Mouse (Mus musculus): Measurements from ENCODE around the gene F830045P16Rik. TPM values are rescaled to one million over a fixed set of nuclear protein-coding genes. Genes with fewer than 3 reads are reported as not detected.

The F830045P16Rik gene
- polyA plus RNA-seq, 1 experiment from 2014 or later: not detected

DNA sequence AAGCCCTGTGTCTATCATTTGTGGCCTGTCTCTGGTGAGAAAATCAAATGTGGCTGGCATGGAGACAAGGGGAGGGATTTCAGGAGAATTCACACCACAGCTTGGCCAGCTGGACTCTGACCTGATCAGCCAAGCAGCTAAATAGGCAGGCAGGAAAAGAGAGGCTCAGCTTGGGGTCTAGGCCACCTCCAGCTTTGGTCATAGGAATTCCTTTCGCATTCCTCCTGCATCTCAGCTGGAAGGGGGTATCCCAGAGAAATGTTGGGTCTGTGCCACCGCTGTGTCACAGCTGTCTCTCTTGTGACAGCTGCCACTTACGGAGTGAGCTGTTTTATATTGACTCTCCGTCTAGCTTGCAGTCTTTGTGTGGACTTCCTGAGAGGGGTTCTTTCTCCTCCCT is 8.0 kb upstream of the F830045P16Rik start:
- Histone ChIP-seq H3K9ac (no peak overlapping the region), H3K4me3 (replicated peaks) (no peak overlapping the region), H3K4me1 (replicated peaks) (no peaks in the 10 kb centered on the region; the same call in none of the 2 replicates), H3K27ac (replicated peaks) (no peak overlapping the region), H3K4me2 (no peak overlapping the region), H3K27me3 (no peaks in the 10 kb centered on the region), H3K9me3 (replicated peaks) (no peaks in the 10 kb centered on the region), H3K36me3 (replicated peaks) (no peaks in the 10 kb centered on the region)
- ATAC-seq (ENCODE audit: insufficient read depth): no peak
- WGBS (ENCODE audit: insufficient replicate concordance): 57% methylated on average over 4 of the region's 4 CpGs

DNA sequence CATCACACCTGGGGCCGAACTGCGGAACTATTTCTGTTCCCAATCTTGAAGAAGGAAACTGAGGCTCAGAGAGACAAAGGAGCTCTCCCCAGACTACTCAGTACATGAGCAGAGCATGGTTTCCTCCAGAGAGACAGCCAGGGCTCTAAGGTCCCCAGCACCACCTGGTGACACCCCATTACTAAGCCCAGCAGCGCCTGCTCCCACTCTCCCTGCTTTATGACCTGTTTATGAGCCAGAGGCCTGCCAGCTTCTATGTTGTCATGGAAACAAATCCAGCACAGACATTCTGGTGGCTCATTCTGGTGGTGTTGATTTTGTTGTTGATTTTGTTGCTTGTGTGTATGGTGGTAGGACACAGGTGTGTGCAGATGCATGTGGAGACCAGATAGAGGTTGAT is 3.6 kb upstream of the F830045P16Rik start:
- Histone ChIP-seq H3K9me3 (replicated peaks) (no peaks in the 10 kb centered on the region), H3K27ac (replicated peaks) (no peak overlapping the region), H3K27me3 (no peaks in the 10 kb centered on the region), H3K36me3 (replicated peaks) (no peaks in the 10 kb centered on the region), H3K4me1 (replicated peaks) (no peaks in the 10 kb centered on the region; the same call in none of the 2 replicates), H3K9ac (no peak overlapping the region), H3K4me2 (no peak overlapping the region), H3K4me3 (replicated peaks) (no peak overlapping the region)
- ATAC-seq (ENCODE audit: insufficient read depth): no peak
- 75% methylated on average over 3 of the region's 3 CpGs for WGBS (ENCODE audit: insufficient replicate concordance)

DNA sequence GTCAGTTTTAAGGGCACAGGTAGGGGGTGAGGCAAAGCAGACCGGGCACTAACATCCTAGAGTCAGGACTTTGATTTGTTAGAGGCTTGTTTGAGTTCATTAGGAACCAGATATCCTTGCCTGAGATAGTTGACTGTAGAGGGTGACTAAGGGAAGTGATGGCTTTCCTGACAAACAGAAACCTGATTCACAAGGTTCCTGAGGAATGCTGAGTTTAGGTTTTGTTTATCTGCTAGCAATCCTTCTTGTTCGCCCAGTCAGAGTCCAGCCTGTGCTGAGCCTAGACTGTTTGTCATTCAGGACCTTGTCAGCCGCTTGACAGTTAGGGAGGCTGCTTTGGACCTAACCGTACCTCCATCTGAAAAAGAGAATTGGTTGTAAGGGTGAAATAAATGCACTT is 2.8 kb upstream of the F830045P16Rik start:
- H3K36me3 ChIP-seq (replicated peaks): no peaks in the 10 kb centered on the region
- no peaks in the 10 kb centered on the region for H3K27me3 ChIP-seq
- H3K9me3 ChIP-seq (replicated peaks): no peaks in the 10 kb centered on the region
- no peak overlapping the region for H3K4me2 ChIP-seq
- H3K9ac ChIP-seq: no peak overlapping the region
- no peaks in the 10 kb centered on the region for H3K4me1 ChIP-seq (replicated peaks)
- WGBS (ENCODE audit: insufficient replicate concordance): 30% methylated on average over 4 of the region's 4 CpGs
- no peak for ATAC-seq (ENCODE audit: insufficient read depth)
- H3K4me3 ChIP-seq (replicated peaks): no peak overlapping the region
- H3K27ac ChIP-seq (replicated peaks): no peak overlapping the region

DNA sequence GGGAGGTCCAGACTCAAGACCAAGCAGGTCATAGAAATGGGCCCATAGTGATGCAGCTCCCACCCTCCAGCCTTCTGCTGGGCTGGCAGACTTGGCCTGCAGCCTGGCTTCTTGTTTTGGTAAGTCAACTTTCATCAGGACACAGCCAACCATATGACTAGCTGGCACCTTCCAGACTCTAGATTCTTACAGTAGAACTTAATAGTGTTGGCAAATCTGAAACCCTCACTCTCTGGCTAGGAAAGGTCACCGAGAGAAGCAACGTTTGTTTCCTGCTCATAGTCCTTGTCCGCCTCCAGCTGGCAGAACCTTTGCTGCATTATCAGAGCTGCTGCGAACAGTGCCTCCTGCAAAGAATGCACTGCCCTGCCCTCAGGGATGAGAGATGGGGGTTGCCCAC is 1.5 kb upstream of the F830045P16Rik start:
- Histone ChIP-seq H3K27me3 (no peaks in the 10 kb centered on the region), H3K4me3 (replicated peaks) (no peak overlapping the region), H3K9me3 (replicated peaks) (no peaks in the 10 kb centered on the region), H3K9ac (no peak overlapping the region), H3K4me1 (replicated peaks) (no peaks in the 10 kb centered on the region), H3K27ac (replicated peaks) (no peak overlapping the region), H3K4me2 (no peak overlapping the region), H3K36me3 (replicated peaks) (no peaks in the 10 kb centered on the region)
- no peak for ATAC-seq (ENCODE audit: insufficient read depth)
- WGBS (ENCODE audit: insufficient replicate concordance): 50% methylated on average over 4 of the region's 4 CpGs

DNA sequence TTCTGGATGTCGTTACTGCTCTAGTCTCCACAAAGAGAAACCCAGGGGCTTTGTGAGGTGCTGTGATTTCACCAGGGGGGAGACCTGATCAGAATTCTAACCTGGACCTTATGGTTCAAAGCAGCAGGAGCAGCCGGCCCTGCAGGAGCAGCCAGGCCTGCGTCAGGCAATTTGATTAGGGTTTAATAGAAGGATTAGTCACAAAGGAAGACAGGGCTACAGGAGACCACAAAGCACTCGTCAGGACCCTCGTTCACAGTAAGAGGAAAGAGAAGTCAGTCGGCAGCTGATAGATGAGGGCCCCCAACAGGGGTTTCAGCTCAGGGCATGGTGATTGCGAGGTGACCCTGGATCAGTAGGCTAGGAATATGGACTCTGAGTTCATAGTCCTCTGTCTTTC is 958 bp upstream of the F830045P16Rik start:
- Histone ChIP-seq H3K27ac (replicated peaks) (no peak overlapping the region), H3K9me3 (replicated peaks) (no peaks in the 10 kb centered on the region)
- WGBS (ENCODE audit: insufficient replicate concordance): 45% methylated on average over 7 of the region's 7 CpGs

DNA sequence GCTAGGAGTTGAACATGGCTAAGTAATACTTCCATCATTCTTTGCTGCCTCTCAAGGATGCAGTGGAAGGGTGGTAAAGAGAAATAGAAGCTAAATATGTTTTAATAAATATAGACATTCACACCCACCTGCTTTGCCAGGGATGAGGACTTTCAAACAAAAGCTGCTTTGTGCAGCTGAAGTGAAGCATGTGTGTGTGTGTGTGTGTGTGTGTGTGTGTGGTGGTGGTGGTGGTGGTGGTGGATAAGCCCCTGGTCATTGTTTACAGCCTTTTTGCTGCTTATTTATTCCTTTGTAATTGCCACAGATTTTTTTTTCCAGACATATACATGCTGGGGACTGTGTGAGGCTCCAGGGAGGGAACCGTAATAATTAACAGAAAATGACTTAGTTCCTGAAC is 524 bp upstream of the F830045P16Rik start:
- Histone ChIP-seq H3K27ac (replicated peaks) (no peak overlapping the region), H3K9me3 (replicated peaks) (no peaks in the 10 kb centered on the region), H3K4me3 (replicated peaks) (no peak overlapping the region), H3K36me3 (replicated peaks) (no peaks in the 10 kb centered on the region), H3K9ac (no peak overlapping the region), H3K4me1 (replicated peaks) (no peaks in the 10 kb centered on the region), H3K4me2 (no peak overlapping the region), H3K27me3 (no peaks in the 10 kb centered on the region)
- 81% methylated on average over 1 of the region's 1 CpGs for WGBS (ENCODE audit: insufficient replicate concordance)
- ATAC-seq (ENCODE audit: insufficient read depth): no peak

More for the DNA sequence above, 958 bp upstream of the F830045P16Rik start:
- no peaks in the 10 kb centered on the region for H3K4me1 ChIP-seq (replicated peaks)
- H3K4me3 ChIP-seq (replicated peaks): no peak overlapping the region
- H3K4me2 ChIP-seq: no peak overlapping the region
- H3K27me3 ChIP-seq: no peaks in the 10 kb centered on the region
- no peak for ATAC-seq (ENCODE audit: insufficient read depth)
- H3K36me3 ChIP-seq (replicated peaks): no peaks in the 10 kb centered on the region
- H3K9ac ChIP-seq: no peak overlapping the region

DNA sequence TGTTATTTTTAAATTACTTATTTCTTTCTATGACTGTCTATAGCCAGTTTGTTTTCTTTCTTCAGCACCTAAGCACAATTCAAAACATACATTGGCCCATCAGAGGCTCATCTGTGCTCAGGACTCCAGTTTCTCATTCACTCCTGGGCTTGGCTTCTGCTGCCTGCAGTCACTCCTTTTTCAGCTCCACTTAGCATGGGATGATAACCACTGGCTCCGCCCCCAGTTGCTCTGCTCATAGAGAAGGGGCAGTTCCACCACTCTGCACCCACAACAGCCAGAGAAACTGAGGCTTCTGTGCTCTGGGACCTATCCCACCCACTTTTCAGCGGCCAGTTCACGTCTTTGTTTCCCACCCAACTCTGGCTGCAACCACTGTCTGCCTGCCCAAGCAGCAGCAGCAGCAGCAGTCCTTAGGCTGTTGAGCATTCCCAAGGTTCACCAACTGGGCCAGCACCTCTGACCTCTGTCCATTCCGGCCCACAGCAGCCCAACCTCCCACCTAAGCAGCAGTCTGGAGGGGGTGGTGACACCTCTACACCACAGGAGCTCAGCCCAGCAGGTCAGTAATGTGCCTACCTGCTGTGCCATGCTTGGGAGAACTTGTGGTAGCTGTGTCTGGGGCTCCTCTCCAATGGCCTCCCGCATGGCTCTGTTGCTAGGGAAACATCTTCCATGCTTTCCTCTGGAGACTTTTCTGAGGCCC is 1.4 kb downstream of the F830045P16Rik start:
- 39% methylated on average over 5 of the region's 5 CpGs for WGBS (ENCODE audit: insufficient replicate concordance)
- Histone ChIP-seq H3K9ac (no peak overlapping the region), H3K27ac (replicated peaks) (no peak overlapping the region), H3K4me2 (no peak overlapping the region), H3K27me3 (no peaks in the 10 kb centered on the region), H3K9me3 (replicated peaks) (no peaks in the 10 kb centered on the region), H3K4me1 (replicated peaks) (no peaks in the 10 kb centered on the region), H3K4me3 (replicated peaks) (no peak overlapping the region), H3K36me3 (replicated peaks) (no peaks in the 10 kb centered on the region)
- ATAC-seq (ENCODE audit: insufficient read depth): no peak

DNA sequence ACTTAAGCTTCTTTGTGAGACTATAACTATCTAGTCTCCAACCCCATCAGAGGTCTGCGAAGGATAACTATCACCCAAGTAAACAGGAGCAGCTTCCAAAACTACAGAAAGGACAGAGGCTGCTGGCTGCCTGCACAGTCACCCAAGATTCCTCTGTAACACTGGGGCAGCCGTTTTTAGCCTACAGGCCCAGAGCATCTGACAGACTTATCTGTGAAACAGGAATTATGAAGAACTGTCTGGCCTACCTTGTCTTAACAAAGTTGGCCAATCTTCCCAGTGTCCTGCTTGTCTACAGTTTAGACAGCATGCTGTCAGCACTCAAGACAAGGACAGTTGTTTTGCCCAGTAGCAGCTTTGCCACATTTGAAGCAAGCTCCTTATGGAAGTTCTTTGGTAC is 4.5 kb downstream of the F830045P16Rik start:
- WGBS (ENCODE audit: insufficient replicate concordance): 41% methylated on average over 2 of the region's 2 CpGs
- H3K27ac ChIP-seq (replicated peaks): no peak overlapping the region

DNA sequence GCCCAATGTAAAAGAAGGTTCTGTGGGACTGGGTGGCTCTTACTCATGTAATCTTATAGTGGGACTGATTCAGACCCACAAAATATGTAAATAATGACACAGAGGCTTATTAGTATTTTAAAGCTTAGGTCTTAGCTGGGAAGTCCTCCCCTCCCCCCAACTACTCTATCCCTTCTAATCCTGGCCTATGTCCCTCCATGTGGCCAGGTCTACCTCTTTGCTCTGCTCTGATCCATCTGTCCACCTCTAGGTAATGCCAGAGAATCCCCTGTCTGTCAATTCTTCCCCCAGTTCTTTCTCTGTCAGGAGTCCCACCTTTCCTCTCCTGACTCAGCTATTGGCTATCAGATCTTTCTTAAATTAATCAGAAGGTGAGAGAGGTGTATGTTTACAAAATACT is 5.3 kb downstream of the F830045P16Rik start:
- no peaks in the 10 kb centered on the region for H3K27me3 ChIP-seq
- H3K4me1 ChIP-seq (replicated peaks): 0 out of 2 replicates have a peak, but pooled peaks cover 4% of the 10 kb centered on the region
- H3K36me3 ChIP-seq (replicated peaks): no peaks in the 10 kb centered on the region
- H3K4me3 ChIP-seq (replicated peaks): no peak overlapping the region
- no peaks in the 10 kb centered on the region for H3K9me3 ChIP-seq (replicated peaks)
- no peak overlapping the region for H3K27ac ChIP-seq (replicated peaks)
- no peak overlapping the region for H3K4me2 ChIP-seq
- no peak overlapping the region for H3K9ac ChIP-seq
- no peak for ATAC-seq (ENCODE audit: insufficient read depth)

More for the DNA sequence above, 4.5 kb downstream of the F830045P16Rik start:
- no peak for ATAC-seq (ENCODE audit: insufficient read depth)
- no peak overlapping the region for H3K4me3 ChIP-seq (replicated peaks)
- no peak overlapping the region for H3K9ac ChIP-seq
- no peaks in the 10 kb centered on the region for H3K27me3 ChIP-seq
- H3K4me2 ChIP-seq: no peak overlapping the region
- no peaks in the 10 kb centered on the region for H3K36me3 ChIP-seq (replicated peaks)
- H3K4me1 ChIP-seq (replicated peaks): 0 out of 2 replicates have a peak, but pooled peaks cover 4% of the 10 kb centered on the region
- H3K9me3 ChIP-seq (replicated peaks): no peaks in the 10 kb centered on the region

DNA sequence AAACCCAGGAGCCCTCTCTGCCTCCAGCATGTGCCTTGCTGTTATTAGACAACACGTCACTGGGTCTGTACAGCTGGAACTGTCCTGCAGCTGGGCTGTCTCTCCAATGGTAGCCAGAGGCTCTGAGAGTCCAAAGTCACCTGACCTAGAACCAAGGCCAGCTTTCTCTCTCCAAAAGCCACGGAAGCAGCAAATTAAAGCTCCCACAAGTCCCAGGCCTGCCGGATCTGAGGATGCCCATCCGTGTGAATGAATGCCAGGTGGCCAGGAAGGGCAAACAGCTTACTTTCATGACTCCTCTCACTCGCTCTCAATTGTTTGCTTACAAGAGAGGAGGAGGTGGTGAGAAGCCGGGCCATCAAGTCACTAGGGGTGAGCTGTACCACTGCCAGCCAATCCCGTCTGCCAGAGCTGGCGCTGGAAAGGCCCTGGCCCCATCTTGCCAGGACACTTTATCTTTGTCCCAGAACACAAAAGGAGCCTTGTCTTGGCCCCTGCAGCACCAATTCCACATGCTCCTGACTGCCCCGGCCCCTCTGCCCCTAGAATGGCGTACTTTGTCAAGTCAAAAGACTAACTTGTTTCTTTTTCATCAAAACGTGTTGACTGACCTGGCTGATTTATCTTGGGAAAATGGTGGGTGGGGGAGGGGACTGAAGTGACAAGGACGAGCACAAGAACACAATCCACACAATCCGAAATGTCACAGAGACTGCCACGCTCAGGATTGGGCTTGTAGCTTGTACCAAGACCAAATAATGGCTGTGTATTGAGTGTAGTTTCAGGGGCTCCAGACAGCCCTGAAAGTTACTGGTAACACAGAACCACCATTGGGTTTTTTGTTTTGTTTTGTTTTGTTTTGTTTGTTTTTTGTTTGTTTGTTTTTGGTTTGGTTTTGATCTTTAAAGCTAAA is 6.8 kb downstream of the F830045P16Rik start:
- Histone ChIP-seq H3K27ac (replicated peaks) (no peak overlapping the region), H3K27me3 (no peaks in the 10 kb centered on the region), H3K4me2 (no peak overlapping the region), H3K9ac (no peak overlapping the region), H3K4me3 (replicated peaks) (no peak overlapping the region), H3K36me3 (replicated peaks) (no peaks in the 10 kb centered on the region), H3K9me3 (replicated peaks) (no peaks in the 10 kb centered on the region), H3K4me1 (replicated peaks) (0 out of 2 replicates have a peak, but pooled peaks cover 4% of the 10 kb centered on the region)
- WGBS (ENCODE audit: insufficient replicate concordance): 49% methylated on average over 14 of the region's 14 CpGs
- no peak for ATAC-seq (ENCODE audit: insufficient read depth)

DNA sequence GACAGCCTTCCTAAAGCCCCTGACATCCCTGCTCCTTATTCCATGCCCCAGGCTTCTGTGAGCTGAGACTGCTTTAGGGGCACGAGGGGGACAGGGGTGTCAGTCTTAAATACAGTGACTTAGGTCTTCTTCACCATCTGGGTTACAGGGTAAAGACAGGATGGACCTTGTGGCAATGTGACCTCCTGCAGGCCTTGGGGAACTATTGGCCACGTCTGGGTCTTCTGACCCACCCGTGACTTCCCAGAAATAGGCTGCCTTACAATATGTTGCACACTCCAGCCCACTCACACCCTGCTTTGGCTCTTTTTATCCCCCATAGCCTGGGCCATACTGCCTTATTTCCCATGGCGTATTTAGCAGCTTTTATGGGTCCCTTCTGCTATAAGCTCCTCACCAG is 8.5 kb downstream of the F830045P16Rik start:
- H3K9ac ChIP-seq: no peak overlapping the region
- H3K4me2 ChIP-seq: no peak overlapping the region
- H3K9me3 ChIP-seq (replicated peaks): no peaks in the 10 kb centered on the region
- 0 out of 2 replicates have a peak, but pooled peaks cover 4% of the 10 kb centered on the region for H3K4me1 ChIP-seq (replicated peaks)
- H3K4me3 ChIP-seq (replicated peaks): no peak overlapping the region
- ATAC-seq (ENCODE audit: insufficient read depth): no peak
- H3K27me3 ChIP-seq: no peaks in the 10 kb centered on the region
- 36% methylated on average over 4 of the region's 4 CpGs for WGBS (ENCODE audit: insufficient replicate concordance)
- no peak overlapping the region for H3K27ac ChIP-seq (replicated peaks)
- H3K36me3 ChIP-seq (replicated peaks): no peaks in the 10 kb centered on the region

Measured in liver, embryonic 15.5 days (tissue).